Mouse (Mus musculus): ENCODE results near the gene Mlh3.
A peak's percentile ranks its signal among the peaks of the same experiment; 100 is the strongest.

The Mlh3 gene

DNA sequence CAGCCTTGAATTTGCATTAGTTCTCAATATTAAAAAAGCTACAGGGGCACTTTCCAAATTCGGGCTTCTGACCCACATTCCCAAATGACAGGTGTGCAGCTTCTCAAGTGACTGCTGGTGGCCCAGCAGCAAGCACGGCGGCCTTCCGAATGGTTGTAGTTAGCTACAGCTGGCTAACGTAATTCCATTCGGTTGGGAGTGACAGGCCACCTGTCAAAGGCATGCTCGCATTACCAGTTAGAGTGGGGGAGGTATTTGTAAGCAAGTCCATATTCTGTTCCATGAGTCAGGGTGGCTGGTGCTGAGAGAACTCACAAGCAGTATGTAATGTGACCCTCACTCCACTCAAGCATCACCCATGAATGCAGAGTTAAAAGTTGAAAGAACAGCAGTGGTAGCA, 43.2 kb downstream of the Mlh3 start:
- DNase-seq: no peak

DNA sequence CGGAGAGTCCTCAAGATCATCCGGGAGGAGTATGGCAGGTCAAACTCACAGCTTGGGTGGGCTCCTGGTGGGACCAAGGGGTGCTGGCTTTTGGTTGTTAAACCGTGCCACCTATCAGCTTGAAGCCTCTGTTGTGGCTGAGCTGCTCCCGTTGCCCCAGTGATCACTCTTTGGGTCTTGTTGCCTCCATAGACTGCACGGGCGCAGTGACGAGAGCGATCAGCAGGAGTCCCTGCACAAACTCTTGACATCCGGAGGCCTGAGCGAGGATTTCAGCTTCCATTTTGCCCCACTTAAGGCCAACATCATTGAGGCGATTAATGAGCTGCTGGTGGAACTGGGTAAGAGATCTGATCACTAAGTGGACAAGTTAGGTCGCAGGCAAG, 50.5 kb downstream of the Mlh3 start:
- DNase-seq: peak; percentile 15

DNA sequence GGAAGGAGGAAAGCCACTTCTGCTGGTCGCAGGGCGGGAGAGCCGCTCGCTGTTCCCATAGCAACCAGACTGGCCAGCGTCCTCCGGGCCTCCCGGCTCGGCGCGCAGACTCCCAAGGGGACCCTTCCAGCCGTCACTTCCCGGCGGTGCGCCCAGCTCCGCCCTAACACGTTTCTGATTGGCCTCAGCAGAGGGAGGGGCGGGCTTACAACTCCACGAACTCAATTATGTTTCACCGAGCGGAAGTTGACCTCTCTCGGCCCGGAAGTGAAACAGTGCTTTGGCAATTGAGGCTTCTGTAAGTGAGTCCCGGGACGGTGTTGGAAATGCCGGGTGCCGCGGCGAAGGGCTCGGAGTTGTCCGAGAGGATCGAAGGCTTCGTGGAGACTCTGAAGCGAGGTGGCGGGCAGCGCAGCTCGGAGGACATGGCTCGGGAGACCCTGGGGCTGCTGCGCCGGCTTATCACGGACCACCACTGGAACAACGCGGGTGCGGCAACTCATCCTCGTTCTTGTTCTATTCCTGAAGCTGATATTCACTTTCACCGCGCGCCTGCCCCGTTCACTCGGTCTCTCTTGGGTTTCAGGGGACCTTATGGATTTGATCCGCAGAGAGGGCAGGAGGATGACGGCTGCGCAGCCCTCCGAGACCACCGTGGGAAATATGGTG, 51.0 kb downstream of the Mlh3 start, which contains the start of gene Eif2b2:
Eif2b2 (plus strand) TSS at position 246 of the 669 bp plus-strand sequence.
- peak; percentile 98 for DNase-seq

DNA sequence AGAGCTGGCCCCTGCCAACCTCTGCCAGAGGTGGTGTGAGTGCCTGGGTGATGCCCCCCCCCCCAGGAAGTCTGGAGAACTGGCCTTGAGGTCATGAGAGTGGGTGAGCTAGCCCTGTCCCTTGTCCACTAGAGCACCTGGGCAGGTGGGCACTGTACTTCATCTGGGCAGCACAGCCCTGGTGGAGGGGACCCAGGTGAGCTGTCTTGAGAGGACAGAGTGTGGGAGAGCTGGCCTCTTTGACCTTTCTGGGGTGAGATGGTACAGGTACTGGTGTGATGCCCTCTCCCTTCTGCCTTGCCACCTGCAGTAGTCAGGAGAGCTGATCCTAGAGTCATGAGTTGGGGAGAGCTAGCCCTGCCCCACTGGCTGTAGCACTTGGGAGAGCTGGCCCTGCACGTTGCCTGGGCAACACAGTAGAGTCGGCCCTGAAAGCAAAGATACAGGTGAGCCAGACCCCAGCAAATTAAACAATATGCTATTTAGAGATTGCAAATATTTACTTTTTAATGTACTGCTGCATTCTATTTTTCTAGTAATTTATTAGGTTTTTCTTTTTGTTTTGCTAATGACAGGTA, 52.6 kb downstream of the Mlh3 start:
- DNase-seq: no peak

DNA sequence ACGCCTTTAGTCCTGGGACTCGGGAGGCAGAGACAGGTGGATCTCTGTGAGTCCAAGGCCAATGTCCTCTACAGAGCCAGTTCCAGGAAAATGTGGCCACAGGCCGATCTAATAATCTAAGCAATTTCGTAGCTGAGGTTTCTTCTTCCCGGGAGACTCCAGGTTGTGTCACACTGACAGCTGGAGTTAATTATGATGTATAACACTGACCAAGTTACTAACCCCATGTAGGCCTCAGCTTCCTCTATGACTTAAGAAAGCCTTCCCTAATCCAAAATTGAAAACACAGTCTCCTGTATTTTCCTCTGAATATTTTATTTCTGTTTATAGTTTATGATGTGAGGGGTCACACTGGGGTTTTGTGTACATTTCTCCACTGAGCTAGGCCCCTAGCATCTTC, 55.4 kb downstream of the Mlh3 start:
- DNase-seq: no peak

DNA sequence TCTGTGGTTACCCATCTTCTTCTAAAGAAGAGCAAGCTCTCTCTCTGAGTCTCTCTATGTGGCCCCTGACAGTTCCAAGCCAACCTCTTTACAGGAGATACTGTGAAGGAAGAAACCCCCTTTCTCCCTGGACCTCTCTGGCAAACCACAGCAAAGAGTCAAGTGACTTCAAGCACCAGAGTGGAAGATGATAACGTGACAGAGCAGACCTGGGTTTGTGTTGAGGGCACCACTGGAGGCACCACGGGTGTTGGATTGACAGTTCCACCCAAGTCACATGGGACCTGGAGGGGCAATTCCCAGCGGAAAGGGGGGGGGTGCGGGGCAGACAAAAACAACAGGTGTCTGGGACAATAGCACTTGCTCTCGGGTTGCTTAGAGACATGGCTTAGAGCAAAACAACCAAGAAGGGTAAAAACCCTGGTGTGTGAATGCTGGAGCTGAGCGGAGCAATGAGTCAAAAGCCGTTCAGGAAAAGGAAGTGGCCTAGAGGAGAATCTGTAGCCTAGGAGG, 61.7 kb downstream of the Mlh3 start:
- DNase-seq: no peak

DNA sequence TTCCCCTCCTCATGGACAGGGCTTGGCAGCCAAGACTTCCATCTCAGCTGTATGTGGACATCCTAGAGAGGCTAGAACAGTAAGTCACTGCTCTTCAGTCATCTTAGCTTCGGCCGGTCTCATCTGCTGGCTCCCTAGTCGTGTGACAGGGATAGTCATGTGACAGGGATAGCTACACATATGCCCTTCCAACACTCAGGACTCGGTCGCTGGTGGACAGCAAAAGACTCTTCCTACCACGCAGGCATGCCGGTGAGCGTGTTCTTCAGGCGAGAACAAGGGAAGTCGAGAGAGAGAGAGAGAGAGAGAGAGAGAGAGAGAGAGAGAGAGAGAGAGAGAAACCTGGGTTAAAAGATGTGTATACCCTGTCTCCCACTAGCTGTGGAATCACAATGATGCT, 65.0 kb downstream of the Mlh3 start:
- DNase-seq: no peak

DNA sequence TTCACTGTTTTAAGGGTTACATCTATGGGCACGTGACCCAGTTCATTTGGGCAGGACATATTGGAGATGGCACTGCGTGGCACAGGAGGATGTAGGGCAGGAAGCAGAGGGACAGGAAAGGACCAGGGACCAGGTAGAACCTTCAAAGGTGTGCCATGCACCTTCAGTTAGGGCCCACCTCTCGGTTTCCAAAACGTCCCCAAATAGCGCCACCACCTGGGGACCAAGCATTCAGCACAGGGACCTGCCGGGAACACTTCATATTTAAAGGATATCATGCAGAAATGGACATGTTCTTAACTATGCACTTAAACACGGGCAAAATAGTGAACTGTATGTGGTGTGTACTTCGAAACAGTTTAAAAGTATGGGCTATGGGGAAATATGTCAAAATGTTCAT, 66.3 kb downstream of the Mlh3 start:
- no peak for DNase-seq

DNA sequence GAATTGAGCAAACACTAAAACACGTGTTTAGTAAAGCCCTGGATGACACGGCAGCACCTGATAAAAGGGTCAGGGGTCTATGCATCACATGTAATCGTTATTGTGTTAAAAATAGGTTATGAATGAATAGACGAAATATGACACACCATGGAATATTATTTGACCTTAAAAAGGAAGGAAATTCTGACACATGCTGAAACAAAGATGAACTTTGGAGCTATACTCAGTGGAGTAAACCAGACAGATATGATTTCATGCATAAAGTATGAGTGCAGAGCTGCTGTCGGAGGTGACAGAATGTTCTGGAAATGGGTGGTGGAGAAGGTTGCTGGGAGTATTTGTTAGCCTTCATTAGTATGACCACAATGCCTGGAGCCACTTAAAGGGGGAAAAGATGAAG, 66.7 kb downstream of the Mlh3 start:
- DNase-seq: no peak

DNA sequence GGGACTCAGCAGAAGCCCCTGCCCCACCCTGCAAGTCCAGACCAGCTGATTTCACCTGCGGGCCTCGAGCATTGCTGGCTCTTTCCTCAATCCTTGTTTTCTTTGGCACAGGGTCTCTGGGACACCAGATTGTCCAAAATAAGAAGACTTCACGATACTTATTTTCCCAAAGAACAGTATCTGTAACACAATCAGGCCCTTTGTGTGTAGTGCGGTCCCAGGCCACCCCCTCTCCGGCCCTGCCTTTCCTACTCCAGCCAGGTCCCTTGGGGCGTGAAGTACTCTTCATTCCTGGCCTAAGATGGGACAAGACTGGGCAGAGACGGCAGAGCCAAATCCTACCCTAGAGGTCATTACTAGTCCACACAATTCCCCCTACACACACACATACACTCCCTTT, 68.2 kb downstream of the Mlh3 start:
- DNase-seq: no peak

DNA sequence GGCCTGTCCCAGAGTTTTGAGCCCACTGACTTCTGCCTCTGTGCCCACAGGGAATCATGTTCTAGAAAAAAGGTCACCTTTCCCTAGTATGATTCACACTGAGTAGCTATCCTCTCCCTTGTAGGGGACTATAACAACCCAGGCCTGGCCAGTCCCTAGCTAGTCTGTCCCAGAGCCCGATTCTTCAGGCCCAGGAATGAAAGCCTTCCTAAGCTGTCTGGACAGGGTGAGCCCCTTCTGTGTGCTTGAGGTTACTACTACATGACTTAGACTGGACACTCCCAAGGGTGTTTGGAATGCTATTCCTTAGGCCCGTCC, 68.6 kb downstream of the Mlh3 start:
- no peak for DNase-seq

DNA sequence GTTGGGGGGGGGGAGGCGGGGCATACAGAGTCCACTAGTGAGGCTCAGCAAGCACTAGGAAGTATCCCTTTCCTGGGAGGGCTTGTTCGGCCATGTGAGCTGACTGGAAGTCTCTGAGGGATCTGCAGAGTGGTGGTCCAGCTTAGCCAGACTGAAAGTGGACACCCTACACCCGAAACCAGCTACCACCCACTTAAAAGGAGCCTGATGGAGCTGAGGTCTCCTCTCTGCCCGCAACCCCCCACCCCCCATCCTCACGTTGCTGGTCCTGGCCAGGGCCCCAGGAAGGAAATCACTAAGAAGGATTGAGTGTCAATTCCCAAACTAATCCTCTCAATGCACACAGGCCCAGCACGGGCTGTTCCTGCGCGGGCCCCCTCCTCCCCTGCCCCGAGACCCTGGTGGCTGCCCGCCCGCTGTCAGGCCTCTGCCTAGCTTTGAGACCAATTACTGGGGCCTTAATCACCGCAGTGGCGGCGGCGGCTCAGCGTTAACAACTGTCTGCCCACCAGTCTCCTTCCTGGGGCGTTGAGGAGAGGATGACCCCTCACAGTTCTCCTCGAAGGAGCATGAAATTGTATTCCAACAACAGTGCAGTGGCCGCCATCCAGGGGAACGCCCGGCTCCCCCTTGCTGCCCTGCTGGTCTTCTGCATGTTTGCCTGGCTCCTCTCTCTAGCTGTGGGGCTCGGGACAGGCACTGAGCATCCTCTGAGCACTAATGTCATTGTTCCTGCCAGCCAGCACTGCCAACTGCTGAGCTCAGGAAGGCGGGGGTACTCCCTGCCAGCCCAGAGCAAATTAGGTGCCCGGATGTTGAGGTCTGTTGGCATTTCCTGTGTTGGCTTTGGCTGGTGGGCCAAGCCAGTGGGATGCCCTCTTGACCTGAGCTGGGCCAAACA, 69.2 kb downstream of the Mlh3 start:
- no peak for DNase-seq

DNA sequence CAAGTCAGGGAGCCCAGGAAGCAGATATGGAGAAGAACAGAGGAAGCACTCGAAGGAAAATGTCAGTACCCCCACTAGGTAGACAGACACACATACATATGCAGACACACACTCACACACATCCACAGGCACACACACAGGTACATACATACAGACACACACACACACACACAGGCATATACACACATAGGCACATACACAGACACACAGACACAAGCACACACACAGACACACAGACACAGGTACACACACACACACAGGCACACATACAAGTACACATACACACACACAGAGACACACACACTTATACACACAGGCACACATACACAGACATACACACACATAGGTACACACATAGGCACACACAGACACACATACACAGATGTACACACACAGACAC, 70.4 kb downstream of the Mlh3 start:
- DNase-seq: no peak

DNA sequence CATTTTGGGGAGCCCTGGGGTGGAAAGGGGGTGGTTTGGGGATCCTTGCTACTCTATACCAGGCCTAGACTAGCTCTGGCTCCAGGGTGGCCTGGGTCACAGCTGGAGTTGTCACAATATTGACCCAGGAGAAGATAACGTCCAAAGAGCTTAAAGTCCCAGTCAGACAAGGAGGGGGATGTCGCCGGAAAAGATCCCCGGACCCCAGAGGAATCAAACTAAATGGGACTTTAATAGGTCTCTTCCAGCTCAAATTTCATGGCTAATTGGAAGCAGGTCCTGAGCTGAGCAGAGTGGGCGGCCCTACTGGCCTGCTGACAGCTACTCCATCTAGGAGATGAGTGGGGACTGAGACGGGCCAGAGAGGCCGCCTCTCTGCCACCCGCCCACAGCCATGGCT, 72.5 kb downstream of the Mlh3 start:
- no peak for DNase-seq

DNA sequence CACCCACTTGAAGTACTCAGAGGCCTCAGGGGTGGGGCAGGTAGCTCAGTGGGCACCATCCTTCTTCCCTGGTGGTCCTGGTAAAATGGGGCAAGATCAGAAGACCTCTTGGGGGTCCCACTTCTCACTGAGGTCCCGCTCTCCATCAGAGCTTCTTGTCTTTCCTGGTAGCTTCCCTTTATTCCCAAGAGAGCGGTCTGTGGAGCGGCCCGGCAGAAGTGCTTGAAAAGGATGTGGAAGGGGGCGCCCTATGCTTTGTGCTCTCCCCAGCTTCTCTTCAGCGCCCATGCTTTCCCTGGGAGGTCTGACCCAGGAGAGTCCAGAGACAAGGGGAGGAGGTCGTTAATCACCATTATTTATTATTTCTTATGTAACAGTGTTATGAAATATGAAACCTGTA, 73.0 kb downstream of the Mlh3 start:
- no peak for DNase-seq

DNA sequence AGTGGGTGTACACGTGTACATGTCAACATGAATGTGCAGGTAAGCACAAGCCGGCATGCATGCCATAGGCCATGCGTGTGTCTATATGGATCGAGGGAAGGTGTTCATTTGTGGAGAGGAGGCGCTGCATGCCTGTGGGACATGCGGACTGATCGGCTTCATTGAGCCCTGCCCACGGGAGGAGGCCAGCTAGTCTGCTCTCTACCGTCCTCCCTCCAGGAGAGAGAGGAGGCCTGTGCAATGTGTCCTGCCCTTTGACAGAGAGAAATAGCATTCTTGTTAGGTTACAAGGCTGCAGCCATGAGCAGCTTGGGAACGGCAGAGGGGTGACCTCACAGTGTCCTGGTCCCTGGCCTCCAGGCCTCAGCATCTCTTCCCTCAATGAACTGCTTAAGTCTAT, 74.2 kb downstream of the Mlh3 start:
- no peak for DNase-seq

DNA sequence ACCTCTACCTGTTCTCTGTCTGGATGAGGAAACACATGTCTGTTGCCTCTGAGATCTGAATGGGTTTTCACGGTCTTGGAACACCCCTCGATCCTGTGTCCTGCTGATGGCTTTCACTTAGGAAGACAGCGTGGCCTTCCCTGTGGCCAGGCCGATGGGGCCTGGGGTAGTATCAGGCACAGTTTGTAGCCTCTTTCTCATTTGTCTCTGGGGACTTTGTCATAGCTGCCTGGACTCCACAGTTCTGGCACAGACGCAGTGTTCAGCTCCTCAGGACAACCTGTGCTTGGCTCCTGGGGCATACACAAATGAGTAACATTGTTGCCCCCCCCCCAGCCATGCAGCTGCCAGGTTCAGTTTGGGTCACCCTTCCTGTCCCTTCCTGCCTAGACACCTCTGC, 75.3 kb downstream of the Mlh3 start:
- no peak for DNase-seq

DNA sequence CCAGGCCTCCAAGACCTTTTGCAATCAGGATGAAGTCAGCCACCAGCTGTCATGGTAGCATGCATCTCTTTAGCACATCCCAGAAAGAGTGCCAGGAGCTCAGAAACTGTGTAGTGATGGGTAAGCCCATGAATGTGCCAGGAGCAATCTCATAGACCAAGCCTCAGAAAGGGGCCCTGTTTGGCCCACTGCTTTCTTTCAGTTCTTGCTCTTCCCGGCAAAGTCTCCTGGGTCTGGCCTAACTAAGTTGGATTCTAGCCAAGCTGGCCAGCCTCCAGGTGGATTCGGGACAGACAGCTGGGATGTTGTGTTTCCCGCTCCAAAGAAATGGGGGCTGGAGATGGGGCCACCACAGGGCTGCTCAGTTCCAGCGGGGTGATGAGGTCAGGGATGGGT, 75.8 kb downstream of the Mlh3 start:
- DNase-seq: no peak

DNA sequence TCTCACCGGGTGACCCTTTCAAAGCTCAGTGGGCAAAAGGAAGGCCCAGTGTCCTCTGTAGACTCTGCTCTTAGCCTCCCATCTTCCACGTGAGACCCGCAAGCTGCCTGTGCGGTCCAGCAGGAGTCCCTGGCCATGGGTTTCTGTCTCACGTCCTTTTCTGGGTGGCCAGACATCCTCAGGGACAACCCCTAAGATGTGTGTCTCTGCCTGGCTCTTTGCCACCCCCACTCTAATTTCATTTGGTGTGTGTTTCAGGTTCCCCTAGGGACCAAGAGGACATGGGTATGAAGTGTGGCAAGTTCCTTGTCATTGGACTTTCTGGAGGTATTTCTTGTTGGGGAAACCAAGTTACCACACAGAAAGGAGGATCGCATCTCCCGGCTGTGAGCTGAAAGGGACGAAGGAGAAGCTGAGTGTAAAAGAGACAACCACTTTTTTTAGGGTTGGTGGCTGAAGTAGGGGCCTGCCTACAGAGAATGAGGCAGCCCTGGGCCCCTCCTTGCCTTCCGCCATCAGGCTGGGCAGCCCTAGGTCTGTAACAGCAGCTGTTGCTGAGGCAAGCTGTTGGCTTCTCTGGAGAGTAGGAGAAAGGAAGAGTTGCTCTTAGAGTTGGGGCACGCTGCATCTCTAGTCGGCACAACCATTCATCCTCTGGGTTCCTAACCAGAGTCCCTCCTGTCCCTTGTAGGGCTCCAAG, 76.3 kb downstream of the Mlh3 start:
- no peak for DNase-seq

DNA sequence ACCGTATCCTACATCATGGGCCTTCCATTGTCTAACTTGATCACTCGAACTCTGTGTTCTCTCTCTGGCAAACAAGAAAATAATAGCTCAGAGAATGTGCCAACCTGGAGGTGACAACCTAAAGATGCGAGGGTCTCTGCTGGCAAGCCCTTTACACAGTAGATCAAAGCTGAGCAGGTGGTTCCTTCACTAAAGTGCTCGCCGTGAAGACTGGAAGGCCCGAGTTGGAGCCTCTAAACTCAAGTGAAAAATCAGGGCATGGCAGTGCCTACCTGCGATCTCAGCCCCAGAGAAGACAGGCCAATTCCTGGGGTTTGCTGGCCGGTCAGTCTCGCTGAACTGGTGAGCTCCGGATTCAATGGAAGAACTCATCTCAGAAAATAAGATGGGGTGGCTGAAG, 77.3 kb downstream of the Mlh3 start:
- no peak for DNase-seq

DNA sequence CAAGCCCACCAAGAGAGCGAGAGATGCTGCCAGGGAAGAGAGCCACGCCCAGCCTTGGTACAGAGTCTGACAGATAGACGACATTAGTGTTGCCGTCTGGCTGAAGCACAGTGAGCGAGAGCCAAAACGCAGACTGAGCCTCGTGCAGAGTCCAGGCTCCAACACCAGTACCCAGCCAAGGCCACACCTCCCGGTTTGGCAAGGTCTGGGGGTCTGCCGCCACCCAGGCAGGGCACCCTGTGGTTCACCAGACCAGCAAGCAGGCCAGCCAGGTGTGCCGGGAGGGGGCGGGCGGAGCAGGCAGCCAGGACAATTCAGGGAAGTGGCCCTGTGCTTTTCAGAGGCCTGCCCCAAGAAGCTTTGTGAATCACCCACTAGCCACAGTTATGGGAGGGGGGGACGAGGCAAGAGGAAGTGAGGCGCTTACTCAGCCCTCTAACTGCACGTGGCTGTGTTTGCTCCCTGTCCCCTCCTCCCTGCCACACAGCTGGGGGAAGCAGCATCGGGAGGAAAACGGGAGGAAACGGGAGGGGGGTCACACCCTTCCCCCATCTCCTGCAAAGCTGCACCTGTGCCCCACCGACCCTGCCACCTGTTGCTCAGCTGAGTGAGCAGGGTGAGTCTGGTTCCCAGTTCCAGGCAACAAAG, 77.8 kb downstream of the Mlh3 start:
- no peak for DNase-seq

DNA sequence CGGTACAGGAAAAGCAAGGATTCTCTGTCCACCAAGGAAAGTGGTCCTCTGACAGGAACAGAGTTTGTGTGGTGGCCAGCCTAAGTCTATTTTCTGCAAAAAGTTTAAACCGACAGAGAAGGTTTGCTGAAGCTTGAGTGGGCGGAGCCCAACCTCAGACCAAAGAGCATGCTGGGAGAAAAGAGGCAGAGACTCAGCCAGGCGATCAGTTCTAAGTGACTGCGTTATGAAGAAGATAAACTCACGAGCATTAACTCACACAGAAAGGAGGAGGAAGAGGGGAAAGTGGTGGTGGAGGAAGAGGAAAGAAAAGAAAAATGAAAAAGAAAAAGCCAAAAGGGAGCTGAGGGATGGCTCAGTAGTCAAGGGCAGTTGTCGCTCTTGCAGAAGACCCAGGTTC, 80.1 kb downstream of the Mlh3 start:
- no peak for DNase-seq

DNA sequence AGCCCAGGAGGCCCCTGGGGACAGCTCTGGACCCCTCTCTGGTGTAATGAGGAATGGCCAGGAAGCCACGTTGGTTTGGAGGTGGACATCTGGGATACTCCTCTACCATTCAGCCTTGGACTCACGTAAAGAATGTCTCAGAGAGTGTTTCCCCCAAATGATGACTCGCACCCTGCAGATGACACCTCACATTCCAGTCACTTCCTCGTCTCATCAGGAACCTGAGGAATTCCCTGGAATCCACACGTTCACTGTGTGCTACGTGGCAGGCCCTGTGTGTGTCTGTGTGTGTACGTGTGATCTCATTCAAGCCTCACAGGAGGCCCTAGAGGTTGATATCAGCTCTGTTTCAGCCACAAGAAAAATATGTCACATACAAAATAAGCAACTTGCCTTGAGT, 84.0 kb downstream of the Mlh3 start:
- DNase-seq: no peak
